Mouse (Mus musculus) CH12.LX (cell line): ENCODE measurements around the gene Rnf185. TPM values are rescaled to one million over a fixed set of nuclear protein-coding genes. Genes with fewer than 3 reads are reported as not detected.

Experiments used
- DNase-seq: peaks from one replicate; pipeline ENCODE4 v3.0.0-alpha.2; 2013; ENCODE audit errors: extremely low read depth
- H3K27ac ChIP-seq: 2 replicates; pipeline ENCODE4 v1.5.1; 2012; ENCODE audit warnings: low read depth, mild to moderate bottlenecking, control low read depth, moderate library complexity; ENCODE audit not compliant: insufficient read depth
- H3K27me3 ChIP-seq: replicated peaks from 2 replicates; pipeline ENCODE3; 2012; ENCODE audit warnings: inconsistent platforms
- H3K36me3 ChIP-seq, 2 experiments: replicated peaks in 1 of 2; 2 replicates each; pipeline versions ENCODE3 to v1.6.1; 2012; ENCODE audit warnings: inconsistent platforms in 1 of 2, low read length in 1 of 2, mild to moderate bottlenecking in 1 of 2, mixed read lengths in 1 of 2, moderate library complexity in 1 of 2; ENCODE audit not compliant: control insufficient read depth in 1 of 2, insufficient read depth in 1 of 2
- H3K4me1 ChIP-seq, 2 experiments: 2 replicates each; pipeline ENCODE4 v1.6.1; 2012; ENCODE audit warnings: inconsistent platforms in 1 of 2, moderate library complexity in 1 of 2; ENCODE audit not compliant: insufficient read depth in 2 of 2, control insufficient read depth in 1 of 2
- H3K4me2 ChIP-seq: 2 replicates; pipeline ENCODE4 v1.6.1; 2012; ENCODE audit warnings: low read depth, mild to moderate bottlenecking, control low read depth; ENCODE audit not compliant: poor library complexity, insufficient read depth, severe bottlenecking
- H3K4me3 ChIP-seq, 3 experiments: fragments of 150-350 bp in 1 of 3; sonication (generic) in 1 of 3; replicated peaks in 1 of 3; 2 replicates each; pipeline versions ENCODE3 to v1.5.1; 2011 to 2012; ENCODE audit warnings: low read depth in 2 of 3, low read length in 2 of 3, mild to moderate bottlenecking in 2 of 3, moderate library complexity in 2 of 3, control low read depth in 1 of 3, improper control_type of control experiment in 1 of 3, inconsistent platforms in 1 of 3, mixed read lengths in 1 of 3; ENCODE audit not compliant: poor library complexity in 1 of 3
- H3K79me2 ChIP-seq: replicated peaks from 2 replicates; pipeline ENCODE4 v1.6.1; 2012; ENCODE audit warnings: mild to moderate bottlenecking, moderate library complexity; ENCODE audit not compliant: control insufficient read depth, poor library complexity, insufficient read depth, severe bottlenecking; ENCODE audit errors: extremely low read depth
- H3K9ac ChIP-seq: 2 replicates; pipeline ENCODE4 v1.6.1; 2012; ENCODE audit warnings: low read depth, mild to moderate bottlenecking, control low read depth, moderate library complexity; ENCODE audit not compliant: insufficient read depth
- H3K9me3 ChIP-seq: replicated peaks from 2 replicates; pipeline ENCODE3; 2012; ENCODE audit warnings: low read length, inconsistent platforms, mixed read lengths
- E2F4 ChIP-seq: IDR thresholded peaks from 2 replicates; pipeline ENCODE4 v1.6.1; 2011; ENCODE audit warnings: low read depth, low read length, improper control_type of control experiment; ENCODE audit not compliant: insufficient replicate concordance
- EP300 ChIP-seq: IDR thresholded peaks from 2 replicates; pipeline ENCODE4 v1.6.1; 2011; ENCODE audit warnings: low read length, improper control_type of control experiment
- ETS1 ChIP-seq: conservative IDR thresholded peaks from 2 replicates; pipeline ENCODE4 v1.6.1; 2012; ENCODE audit warnings: low read depth, mild to moderate bottlenecking, inconsistent platforms, low read length, improper control_type of control experiment, moderate library complexity
- JUN ChIP-seq: IDR thresholded peaks from 2 replicates; pipeline ENCODE4 v1.6.1; 2011; ENCODE audit warnings: low read depth, mild to moderate bottlenecking, low read length, improper control_type of control experiment, moderate library complexity; ENCODE audit not compliant: insufficient read depth
- KAT2A ChIP-seq: IDR thresholded peaks from 2 replicates; pipeline ENCODE4 v1.6.1; 2012; ENCODE audit warnings: low read length, improper control_type of control experiment, inconsistent platforms; ENCODE audit not compliant: insufficient replicate concordance
- MAFK ChIP-seq: IDR thresholded peaks from 2 replicates; pipeline ENCODE4 v1.6.1; 2011; ENCODE audit warnings: low read length, improper control_type of control experiment; ENCODE audit not compliant: insufficient replicate concordance
- MAZ ChIP-seq: IDR thresholded peaks from 2 replicates; pipeline ENCODE4 v1.6.1; 2012; ENCODE audit warnings: low read depth, mild to moderate bottlenecking, inconsistent platforms, low read length, improper control_type of control experiment, moderate library complexity
- MXI1 ChIP-seq: IDR thresholded peaks from 2 replicates; pipeline ENCODE4 v1.6.1; 2011; ENCODE audit warnings: mild to moderate bottlenecking, low read depth, low read length, improper control_type of control experiment
- POLR2AphosphoS2 ChIP-seq: IDR thresholded peaks from 2 replicates; pipeline ENCODE4 v1.6.1; 2011; ENCODE audit warnings: low read depth, low read length, improper control_type of control experiment
- TBP ChIP-seq: conservative IDR thresholded peaks from 2 replicates; pipeline ENCODE4 v1.6.1; 2011; ENCODE audit warnings: low read depth, low read length, improper control_type of control experiment
- UBTF ChIP-seq: IDR thresholded peaks from 2 replicates; pipeline ENCODE4 v1.6.1; 2012; ENCODE audit warnings: low read depth, mild to moderate bottlenecking, inconsistent platforms, low read length, improper control_type of control experiment, moderate library complexity
- ZC3H11A ChIP-seq: IDR thresholded peaks from 2 replicates; pipeline ENCODE4 v1.6.1; 2012; ENCODE audit warnings: low read depth, mild to moderate bottlenecking, inconsistent platforms, low read length, improper control_type of control experiment
- ZMIZ1 ChIP-seq: IDR thresholded peaks from 2 replicates; pipeline ENCODE4 v1.6.1; 2012; ENCODE audit warnings: low read depth, mild to moderate bottlenecking, inconsistent platforms, low read length, improper control_type of control experiment
- ZNF384 ChIP-seq: IDR thresholded peaks from 2 replicates; pipeline ENCODE4 v1.6.1; 2012; ENCODE audit warnings: low read depth, low read length, improper control_type of control experiment, inconsistent platforms
- dilution Hi-C: fragments of 300-500 bp; cut with MboI; formaldehyde crosslinking; loops from 2 replicates; pipeline ENCODE4 v1.14.3; 2020; ENCODE audit warnings: low sequenced_read_pairs; ENCODE audit not compliant: extremely low pct_unique_long_range_greater_than_20kb, extremely low pct_ligation_motif_present
- in situ Hi-C: fragments of 300-500 bp; cut with MboI; formaldehyde crosslinking; loops from 3 replicates; pipeline ENCODE4 v1.14.3; 2019; ENCODE audit warnings: low sequenced_read_pairs, low pct_ligation_motif_present, low pct_unique_long_range_greater_than_20kb, mixed read lengths
- polyA plus RNA-seq: library from polyadenylated mRNA; unstranded; fragments of >175 nt; gene quantifications from 2 replicates; pipeline ENCODE4 v1.2.1, GENCODE M21; 2012; ENCODE audit warnings: low read depth; ENCODE audit not compliant: insufficient read length
- total RNA-seq, 2 experiments: library from RNA; depleted of rRNA; stranded (reverse); fragments of 300-350 nt in 1 of 2; fragments of >200 nt in 1 of 2; gene quantifications; 2 replicates each; pipeline ENCODE4 v1.2.3; 2012 to 2014

Gene Rnf185
- total and polyA plus RNA-seq, 3 experiments = 15.6 to 26.7 (median 26.4) TPM

GRCm38 (mm10) chr11:3422242-3422641 is 29.9 kb downstream of the Rnf185 start:
- Histone ChIP-seq H3K27ac (no peak overlapping the region), H3K4me3 (no peak overlapping the region), H3K4me1 (no peaks in the 10 kb centered on the region), H3K27me3 (no peaks in the 10 kb centered on the region), H3K9ac (no peak overlapping the region), H3K79me2 (no peaks in the 10 kb centered on the region), H3K36me3 (peaks cover 60 to 82% of the 10 kb centered on the region in 2 experiments), H3K4me2 (no peak overlapping the region), H3K9me3 (peaks cover 11% of the 10 kb centered on the region)
- TF ChIP-seq ZMIZ1 (no peak), ZC3H11A (no peak), KAT2A (no peak)
- dilution Hi-C loops = no loop called here
- in situ Hi-C loops = no loop called here
- no peak for DNase-seq

DNA sequence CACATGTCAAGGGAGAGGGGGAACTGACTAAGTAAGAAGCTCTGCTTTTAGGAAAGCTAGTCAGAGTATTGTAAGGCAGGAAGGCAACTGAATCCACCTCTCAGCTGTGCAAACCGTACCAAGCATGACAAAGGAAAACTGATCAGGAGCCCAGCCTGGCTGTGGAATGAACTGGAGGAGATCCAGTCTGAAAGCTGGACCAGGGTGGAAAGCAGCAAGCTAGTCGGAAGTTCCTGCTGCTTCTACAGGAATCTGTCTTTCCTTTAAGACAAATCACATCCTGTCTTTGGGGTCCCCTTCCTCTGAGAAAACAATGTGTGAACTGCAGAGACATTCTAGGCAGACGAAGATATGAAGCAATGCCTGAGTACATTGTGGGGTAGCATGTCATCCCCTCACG is 33.4 kb downstream of the Rnf185 start:
- no peak overlapping the region for H3K4me3 ChIP-seq
- H3K36me3 ChIP-seq = peaks cover 56 to 85% of the 10 kb centered on the region in 2 experiments
- no peak for DNase-seq
- no peak overlapping the region for H3K27ac ChIP-seq
- TF ChIP-seq EP300 (no peak), MAFK (no peak), TBP (no peak)
- H3K79me2 ChIP-seq = no peaks in the 10 kb centered on the region
- peaks cover 5% of the 10 kb centered on the region for H3K9me3 ChIP-seq
- no peak overlapping the region for H3K9ac ChIP-seq
- no peaks in the 10 kb centered on the region for H3K27me3 ChIP-seq
- in situ Hi-C loops (no loop called here), dilution Hi-C loops (no loop called here)
- H3K4me2 ChIP-seq = no peak overlapping the region
- H3K4me1 ChIP-seq = no peaks in the 10 kb centered on the region

DNA sequence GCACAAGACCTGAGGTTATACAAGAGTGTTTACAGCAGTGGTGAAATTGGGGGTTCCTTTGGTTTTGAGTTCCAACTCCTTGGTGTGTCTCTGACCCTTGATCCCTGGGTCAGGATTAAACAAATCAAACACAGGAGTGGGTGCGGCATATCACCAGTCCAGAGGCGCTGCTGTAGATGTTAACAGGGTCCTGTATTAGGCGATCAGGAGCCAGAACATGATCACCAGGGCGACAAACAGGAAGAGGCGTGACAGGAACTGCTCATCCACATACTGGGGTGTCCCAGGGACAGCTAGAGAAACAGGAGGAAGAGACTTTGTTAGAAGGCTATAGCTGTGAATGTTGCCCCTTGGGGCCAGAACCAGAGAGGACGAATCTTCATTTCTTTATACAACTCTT is 34.4 kb downstream of the Rnf185 start:
- no peak overlapping the region for H3K4me3 ChIP-seq
- H3K9me3 ChIP-seq = peaks cover 3% of the 10 kb centered on the region
- TF ChIP-seq ETS1 (no peak), MAZ (no peak), ZNF384 (no peak), MXI1 (no peak), E2F4 (no peak), ZC3H11A (no peak), UBTF (no peak), JUN (no peak), POLR2AphosphoS2 (no peak)
- TF ChIP-seq, all 38 proteins: peak for 0
- Histone ChIP-seq H3K36me3 (peaks cover 53 to 79% of the 10 kb centered on the region in 2 experiments), H3K9ac (no peak overlapping the region), H3K4me2 (no peak overlapping the region), H3K27ac (no peak overlapping the region), H3K4me1 (no peaks in the 10 kb centered on the region), H3K79me2 (no peaks in the 10 kb centered on the region), H3K27me3 (no peaks in the 10 kb centered on the region)
- no peak for DNase-seq
- in situ Hi-C loops = no loop called here
- dilution Hi-C loops = no loop called here
